Mouse (Mus musculus) heart, embryonic 16.5 days (tissue): Measurements from ENCODE around the gene Adssl1. TPM values are rescaled to one million over a fixed set of nuclear protein-coding genes. Genes with fewer than 3 reads are reported as not detected.
A peak's percentile ranks its signal among the peaks of the same experiment; 100 is the strongest.

Source experiments
- ATAC-seq: fragments of 200-750 bp; cut with Nextera tagmentation; replicated peaks from 2 replicates; pipeline ENCODE4 v1.8.0; 2017; ENCODE audit warnings: moderate number of reproducible peaks; ENCODE audit not compliant: insufficient read depth, low FRiP score; ENCODE audit errors: extremely low read depth
- H3K27ac ChIP-seq: fragments of 300-500 bp; sonication (generic); 2 replicates; pipeline ENCODE4 v1.5.1; 2014; ENCODE audit warnings: mild to moderate bottlenecking, low read length, control low read depth, moderate library complexity
- H3K27me3 ChIP-seq: fragments of 300-500 bp; sonication (generic); 2 replicates; pipeline ENCODE4 v1.6.1; 2014; ENCODE audit warnings: low read length, mixed read lengths; ENCODE audit not compliant: control insufficient read depth, insufficient read depth
- H3K36me3 ChIP-seq: fragments of 300-500 bp; sonication (generic); 2 replicates; pipeline ENCODE4 v1.6.1; 2014; ENCODE audit not compliant: control insufficient read depth, insufficient read depth
- H3K4me1 ChIP-seq: fragments of 300-500 bp; sonication (generic); 2 replicates; pipeline ENCODE4 v1.6.1; 2014; ENCODE audit warnings: low read length, mixed read lengths; ENCODE audit not compliant: control insufficient read depth, insufficient read depth
- H3K4me2 ChIP-seq: fragments of 300-500 bp; sonication (generic); 2 replicates; pipeline ENCODE4 v1.6.1; 2014; ENCODE audit warnings: low read depth, mild to moderate bottlenecking, control low read depth, low read length
- H3K4me3 ChIP-seq: fragments of 300-500 bp; sonication (generic); 2 replicates; pipeline ENCODE4 v1.5.1; 2014; ENCODE audit warnings: mild to moderate bottlenecking, control low read depth, low read length
- H3K9ac ChIP-seq: fragments of 300-500 bp; sonication (generic); 2 replicates; pipeline ENCODE4 v1.6.1; 2014; ENCODE audit warnings: low read length, control low read depth
- H3K9me3 ChIP-seq: fragments of 300-500 bp; sonication (generic); replicated peaks from 2 replicates; pipeline ENCODE4 v1.6.1; 2016; ENCODE audit warnings: low read length; ENCODE audit not compliant: control insufficient read depth
- WGBS: fragments of 180-500 bp; shearing (Covaris S2); extraction: QIAGEN DNeasy Blood & Tissue Kit; methylation state at CpG from one replicate; pipeline ENCODE4 v1.1.7; 2014; 5-methylcytosine and 5-hydroxymethylcytosine counted together
- polyA plus RNA-seq: library from polyadenylated mRNA; unstranded; fragments of >200 nt; fragmentation: Nextera tagmentation; extraction: Ambion mirVana; gene quantifications from 2 replicates; pipeline ENCODE4 v1.2.1, GENCODE M21; 2015

The Adssl1 gene
- polyA plus RNA-seq, 1 experiment from 2014 or later = 118 TPM

DNA sequence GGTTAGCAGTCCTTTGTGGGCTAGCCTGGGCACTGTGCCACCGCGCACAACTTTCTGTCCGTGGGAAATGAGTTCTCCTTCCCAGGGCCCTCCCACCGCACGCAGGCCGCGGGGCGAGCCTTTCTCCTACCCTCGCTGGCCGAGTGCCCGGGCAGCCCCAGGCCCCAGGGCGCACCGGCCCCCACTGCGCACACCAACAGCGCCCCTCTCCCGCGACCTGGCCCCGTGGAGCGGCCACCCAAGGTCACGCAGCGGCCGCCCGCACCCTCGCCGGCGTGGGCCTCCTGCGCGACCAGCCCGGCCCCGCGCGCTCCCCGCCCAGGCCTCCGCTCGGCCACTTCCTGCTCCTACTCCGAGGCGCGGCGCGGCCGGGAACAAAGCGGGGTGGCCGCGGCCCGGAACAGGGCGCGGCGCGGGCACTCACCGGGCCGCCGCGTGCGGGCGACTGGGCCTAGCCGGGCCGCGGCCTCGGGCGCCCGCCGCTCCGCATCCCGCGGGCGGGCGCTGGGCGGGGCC lies 53.8 kb downstream of the Adssl1 start:
- Histone ChIP-seq H3K4me3 (peak overlapping the region; percentile 98), H3K27me3 (no peaks in the 10 kb centered on the region), H3K4me1 (peaks cover 58% of the 10 kb centered on the region), H3K4me2 (peak overlapping the region; percentile 81), H3K9me3 (no peaks in the 10 kb centered on the region), H3K36me3 (peaks cover 15% of the 10 kb centered on the region), H3K9ac (peak overlapping the region; percentile 100), H3K27ac (peak overlapping the region; percentile 99)
- ATAC-seq = peak; percentile 5; the same call in 1 of the 2 replicates
- 1% methylated on average over 35 of the region's 68 CpGs for WGBS

DNA sequence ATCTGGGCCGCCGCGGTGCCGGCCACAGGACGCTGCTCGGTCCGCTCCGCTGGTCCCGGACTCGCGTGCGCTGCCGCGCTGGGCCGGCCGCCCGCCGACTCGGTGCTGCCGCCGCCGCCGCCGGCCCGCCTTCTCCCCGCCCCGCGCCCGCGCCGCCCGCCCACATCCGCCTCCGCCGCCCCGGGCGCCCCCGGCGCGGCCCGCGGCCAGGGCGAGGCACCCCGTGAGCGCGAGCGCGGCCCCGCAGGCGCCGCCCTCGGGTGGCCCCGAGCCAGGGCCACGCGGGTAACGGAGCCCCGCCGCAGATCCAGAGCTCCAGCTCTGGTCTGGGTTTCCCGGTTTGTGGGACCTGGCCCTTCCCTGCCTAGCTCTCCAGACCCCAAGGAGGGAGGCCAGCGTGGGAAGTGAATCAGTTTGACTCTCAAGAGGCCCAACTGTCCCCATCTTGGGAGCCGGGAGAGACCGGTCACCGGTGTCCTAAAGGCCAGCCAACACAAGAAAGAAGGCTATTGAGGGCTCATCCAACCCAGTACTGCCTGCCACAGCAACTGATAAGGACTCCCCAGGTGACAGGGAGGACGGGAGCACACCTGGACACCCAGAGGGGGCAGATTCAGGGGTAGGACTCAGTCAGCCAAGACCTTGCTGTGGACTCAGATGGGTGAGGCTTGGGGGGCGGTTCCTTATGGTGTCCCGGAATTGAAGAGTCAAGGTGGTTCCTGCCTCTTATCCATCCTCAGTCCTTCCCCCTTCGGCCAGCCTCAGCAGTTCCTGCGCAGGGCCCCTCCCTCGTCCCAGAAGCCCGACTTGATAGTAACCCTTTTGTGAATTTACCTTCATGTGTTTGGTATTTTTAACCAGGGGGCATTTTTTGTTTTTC lies 54.5 kb downstream of the Adssl1 start, which contains the start of gene Akt1:
Gene Akt1, minus strand, starts transcription at position 753 of the 880 bp plus-strand sequence.
- peak; percentile 45 for ATAC-seq
- H3K4me3 ChIP-seq = peak within 1 kb of the TSS; percentile 98
- no peaks in the 10 kb centered on the region for H3K9me3 ChIP-seq
- WGBS = 0% methylated on average over 56 of the region's 70 CpGs
- H3K9ac ChIP-seq = peak within 1 kb of the TSS; percentile 100
- H3K4me2 ChIP-seq = peak within 1 kb of the TSS; percentile 81
- peaks cover 8% of the 10 kb centered on the region for H3K36me3 ChIP-seq
- H3K27me3 ChIP-seq = no peaks in the 10 kb centered on the region
- peaks cover 53% of the 10 kb centered on the region for H3K4me1 ChIP-seq
- H3K27ac ChIP-seq = peak within 1 kb of the TSS; percentile 99

DNA sequence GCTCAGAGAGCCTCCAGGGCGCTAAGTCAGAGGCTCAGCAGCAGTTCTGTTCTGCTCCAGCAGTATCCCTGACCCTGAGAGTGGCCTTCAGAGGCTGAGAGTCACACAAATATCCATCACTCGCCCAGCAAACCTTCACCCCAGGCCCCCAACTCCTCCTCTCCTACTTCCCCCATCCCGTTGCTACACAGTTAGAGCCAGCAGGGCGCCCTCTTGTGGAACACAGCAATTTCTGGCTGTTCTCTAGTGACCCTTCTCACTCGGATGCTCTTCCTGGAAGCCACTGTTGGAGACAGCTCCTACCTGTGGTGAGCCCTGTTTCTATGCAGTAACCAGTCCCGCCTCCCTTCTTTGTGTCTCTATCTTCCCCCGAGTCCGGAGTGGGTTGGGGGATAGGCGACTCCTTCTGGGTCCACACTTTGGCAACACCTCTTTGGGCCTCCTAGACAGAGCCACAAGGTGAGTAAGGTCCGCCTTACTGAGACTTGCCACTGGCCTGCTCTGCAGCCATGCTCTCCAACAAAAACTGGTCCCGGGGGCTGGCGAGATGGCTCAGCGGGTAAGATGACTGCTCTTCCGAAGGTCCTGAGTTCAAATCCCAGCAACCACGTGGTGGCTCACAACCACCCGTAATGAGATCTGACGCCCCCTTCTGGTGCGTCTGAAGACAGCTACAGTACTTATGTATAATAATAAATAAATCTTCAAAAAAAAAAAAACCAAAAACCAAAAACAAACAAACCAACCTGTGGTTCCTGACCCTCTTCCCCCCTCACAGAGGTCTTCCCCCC lies 55.6 kb downstream of the Adssl1 start:
- ATAC-seq = peak; percentile 30
- H3K9me3 ChIP-seq = no peaks in the 10 kb centered on the region
- H3K4me2 ChIP-seq = peak overlapping the region; percentile 81
- peak overlapping the region; percentile 99 for H3K27ac ChIP-seq
- H3K27me3 ChIP-seq = peaks cover 10% of the 10 kb centered on the region
- WGBS = 15% methylated on average over 18 of the region's 18 CpGs
- H3K4me3 ChIP-seq = peak overlapping the region; percentile 98
- H3K9ac ChIP-seq = peak overlapping the region; percentile 100
- no peaks in the 10 kb centered on the region for H3K36me3 ChIP-seq
- peaks cover 47% of the 10 kb centered on the region for H3K4me1 ChIP-seq

GRCm38 (mm10) chr12:112677076-112677475 lies 57.2 kb downstream of the Adssl1 start:
- no peak overlapping the region for H3K9ac ChIP-seq
- no peak overlapping the region for H3K4me2 ChIP-seq
- H3K4me1 ChIP-seq = peaks cover 31% of the 10 kb centered on the region
- no peaks in the 10 kb centered on the region for H3K36me3 ChIP-seq
- no peaks in the 10 kb centered on the region for H3K9me3 ChIP-seq
- H3K27ac ChIP-seq = no peak overlapping the region
- WGBS = 40% methylated on average over 5 of the region's 5 CpGs
- no peak overlapping the region for H3K4me3 ChIP-seq
- ATAC-seq = no peak
- H3K27me3 ChIP-seq = peaks cover 12% of the 10 kb centered on the region

DNA sequence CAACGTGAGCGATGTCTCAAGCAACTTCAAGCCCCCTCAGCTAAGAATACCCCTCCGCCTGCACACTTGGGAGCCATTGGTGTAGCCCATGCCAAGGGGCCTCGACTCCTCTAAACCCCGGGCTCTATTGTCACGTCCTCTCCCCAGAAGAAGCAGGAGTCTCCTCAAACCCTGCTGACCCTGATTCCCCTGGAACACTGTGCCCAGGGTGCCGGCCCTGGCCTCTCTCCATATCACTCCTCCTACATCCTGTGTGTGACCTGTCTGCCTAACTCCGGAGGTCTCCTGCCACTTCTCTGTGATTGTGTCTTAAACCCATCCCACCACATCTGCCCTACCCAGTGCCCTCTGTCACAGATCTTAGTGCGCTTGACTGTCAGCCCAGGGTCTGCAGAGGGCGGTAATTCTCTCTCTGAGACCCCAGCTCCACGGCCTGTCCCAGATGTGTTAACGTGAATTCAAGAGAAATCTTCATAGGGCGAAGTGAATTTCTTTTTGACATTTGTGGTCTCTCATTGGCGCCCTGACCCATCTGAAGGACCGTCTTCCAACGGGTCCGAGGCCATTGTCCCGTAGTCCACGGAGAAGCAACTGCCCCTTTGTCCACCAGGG lies 58.2 kb downstream of the Adssl1 start:
- Histone ChIP-seq H3K4me1 (peaks cover 23% of the 10 kb centered on the region), H3K4me3 (peak overlapping the region; percentile 61), H3K9me3 (no peaks in the 10 kb centered on the region), H3K27me3 (peaks cover 12% of the 10 kb centered on the region), H3K9ac (peak overlapping the region; percentile 83), H3K36me3 (no peaks in the 10 kb centered on the region), H3K27ac (peak overlapping the region; percentile 83), H3K4me2 (peak overlapping the region; percentile 76)
- WGBS = 25% methylated on average over 19 of the region's 19 CpGs
- no peak for ATAC-seq

GRCm38 (mm10) chr12:112678555-112679026 lies 58.7 kb downstream of the Adssl1 start, which contains the start of gene Zbtb42:
Gene Zbtb42, plus strand, starts transcription at chr12:112678828.
- Histone ChIP-seq H3K4me3 (peak within 1 kb of the TSS; percentile 61), H3K27me3 (peaks cover 12% of the 10 kb centered on the region), H3K36me3 (no peaks in the 10 kb centered on the region), H3K27ac (peak within 1 kb of the TSS; percentile 83), H3K4me1 (peaks cover 23% of the 10 kb centered on the region), H3K9me3 (no peaks in the 10 kb centered on the region), H3K9ac (peak within 1 kb of the TSS; percentile 83), H3K4me2 (peak within 1 kb of the TSS; percentile 76)
- WGBS = under 1% methylated on average over 52 of the region's 60 CpGs
- peak; percentile 25 for ATAC-seq

- ATAC-seq = peak; percentile 4; the same call in 1 of the 2 replicates
- Histone ChIP-seq H3K36me3 (no peaks in the 10 kb centered on the region), H3K9ac (peak overlapping the region; percentile 83), H3K4me1 (peaks cover 23% of the 10 kb centered on the region), H3K27ac (peak overlapping the region; percentile 83), H3K4me2 (peak overlapping the region; percentile 76), H3K4me3 (peak overlapping the region; percentile 61), H3K27me3 (peaks cover 12% of the 10 kb centered on the region), H3K9me3 (no peaks in the 10 kb centered on the region)
- 5% methylated on average over 71 of the region's 87 CpGs for WGBS
Observed at GRCm38 (mm10) chr12:112679027-112679996, 59.5 kb downstream of the Adssl1 start.
